Mouse (Mus musculus) T-helper 2 cell (primary cell): ENCODE data around the gene 1700021F05Rik.

ENCODE experiments used
- in situ Hi-C: fragments of 300-600 bp; cut with MboI, MseI; formaldehyde crosslinking; loops from one replicate; pipeline ENCODE4 v1.15.1; 2025; ENCODE audit warnings: high pct_unique_total_duplicates

1700021F05Rik gene

GRCm38 (mm10) chr10:43483426-43483995 lies 57.3 kb downstream of the 1700021F05Rik start:
- in situ Hi-C loops, result no loop called here

- in situ Hi-C loops, result no loop called here
Measured at GRCm38 (mm10) chr10:43482021-43482420, 58.8 kb downstream of the 1700021F05Rik start.

- in situ Hi-C loops, result no loop called here
Measured at GRCm38 (mm10) chr10:43481179-43481578, 59.6 kb downstream of the 1700021F05Rik start.

GRCm38 (mm10) chr10:43480227-43480849 lies 60.5 kb downstream of the 1700021F05Rik start:
- in situ Hi-C loops, result no loop called here

- in situ Hi-C loops, result no loop called here
Measured at GRCm38 (mm10) chr10:43479436-43480157, 61.2 kb downstream of the 1700021F05Rik start.

GRCm38 (mm10) chr10:43478751-43479435 lies 61.9 kb downstream of the 1700021F05Rik start, which contains the start of gene Bend3:
Gene Bend3 (plus strand): TSS chr10:43478831.
- in situ Hi-C loops, result no loop called here

- in situ Hi-C loops, result no loop called here
Measured at GRCm38 (mm10) chr10:43477865-43478681, 62.7 kb downstream of the 1700021F05Rik start.

- in situ Hi-C loops, result no loop called here
Measured at GRCm38 (mm10) chr10:43477459-43477858, 63.3 kb downstream of the 1700021F05Rik start.

GRCm38 (mm10) chr10:43475376-43475775 lies 65.4 kb downstream of the 1700021F05Rik start:
- in situ Hi-C loops, result no loop called here
